In the genomic region with DNA sequence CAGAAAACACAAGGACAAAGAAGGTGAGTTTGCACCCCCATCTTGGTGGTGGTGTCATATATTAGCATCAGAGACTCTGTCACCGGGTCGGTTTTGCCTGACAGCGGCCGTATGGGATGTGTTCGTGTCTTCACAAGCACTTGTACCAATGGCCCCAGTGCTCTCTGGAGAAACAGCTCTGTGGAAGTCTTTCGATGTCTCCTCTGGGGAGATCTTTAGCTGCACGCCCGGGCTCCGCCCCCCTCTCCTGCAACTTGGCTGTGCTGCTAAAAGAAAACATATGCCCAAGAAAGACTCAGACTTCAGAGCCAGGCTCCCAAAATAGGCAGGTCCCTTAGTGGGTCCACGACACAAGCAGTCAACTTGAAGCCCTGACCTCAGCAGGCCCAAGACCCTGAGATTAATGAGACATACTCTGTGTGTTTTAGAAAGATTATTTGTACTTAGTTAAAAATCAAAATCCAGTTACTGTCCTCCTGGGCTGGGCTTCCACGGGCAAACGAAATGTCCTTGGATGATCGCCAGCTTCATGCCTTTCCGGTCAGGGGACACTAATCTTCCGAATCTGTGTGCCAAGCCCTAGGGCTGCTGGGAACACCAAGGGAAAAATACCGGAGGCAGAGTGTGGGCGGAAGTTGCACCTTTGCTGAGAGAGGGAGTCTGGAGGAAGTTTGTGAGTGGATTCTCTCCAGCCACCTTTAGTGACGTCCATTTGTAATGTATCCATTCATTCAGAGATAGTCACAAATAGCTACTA, we compare ENCODE assay signal across 8 mouse cellular contexts. TPM values are rescaled to one million over a fixed set of nuclear protein-coding genes. Genes with fewer than 3 reads are reported as not detected.
DNase-seq lines count a peak whose midpoint lies in the region; ATAC-seq lines count a peak whose summit lies in the region.

No protein-coding gene starts in this region.

- DNase-seq in left cerebral cortex, adult 18-20 months (ENCODE audit: low spot score in 2 of 2) = peak; percentile 47 to 57
- DNase-seq in left cerebral cortex, adult 11 months (ENCODE audit: low spot score) = no peak
- DNase-seq in cerebellum, adult 9-10 months = peak; percentile 76
- peak; percentile 52 to 78 for DNase-seq in gastrocnemius, postnatal 36 days
- DNase-seq in skeletal muscle tissue, adult 2 months (ENCODE audit: low read depth, low spot score) = peak; percentile 89

- no peak for ATAC-seq in hindbrain, embryonic 16.5 days
- ATAC-seq in limb, embryonic 13.5 days (ENCODE audit: low FRiP score, low read depth) = no peak
- no peak for ATAC-seq in activated CD4-positive, CD25-positive, alpha-beta regulatory T cell, adult 4 months

- H3K27ac ChIP-seq in hindbrain, embryonic 16.5 days (ENCODE audit: low read depth, low read length) = 0 out of 2 replicates have a peak overlapping the region, but pooled peaks have one; percentile 40
- peak overlapping the region; percentile 79 for H3K27ac ChIP-seq in limb, embryonic 13.5 days

- no peak overlapping the region for H3K9ac ChIP-seq in hindbrain, embryonic 16.5 days (ENCODE audit: low read depth, low read length)
- H3K9ac ChIP-seq in limb, embryonic 13.5 days = peak overlapping the region; percentile 25; the same call in 1 of the 2 replicates

- WGBS in hindbrain, embryonic 16.5 days = 52% methylated on average over 18 of the region's 18 CpGs
- WGBS in limb, embryonic 13.5 days = 23% methylated on average over 18 of the region's 18 CpGs

- no peaks in the 10 kb centered on the region for H3K27me3 ChIP-seq in hindbrain, embryonic 16.5 days (replicated peaks; ENCODE audit: control insufficient read depth, insufficient read depth, low read length)
- H3K27me3 ChIP-seq in limb, embryonic 13.5 days = no peaks in the 10 kb centered on the region

- intact Hi-C loops in gastrocnemius, postnatal 36 days (cut with DNase I) = loop anchor here (5.0 kb wide), 1 partner anchor 52 kb away; no protein-coding TSS in a partner anchor

- no peak overlapping the region for H3K4me2 ChIP-seq in hindbrain, embryonic 16.5 days (ENCODE audit: low read length)
- H3K4me2 ChIP-seq in limb, embryonic 13.5 days (replicated peaks) = peak overlapping the region; percentile 31

- H3K9me3 ChIP-seq in hindbrain, embryonic 16.5 days (ENCODE audit: control insufficient read depth, low read length) = no peaks in the 10 kb centered on the region
- H3K9me3 ChIP-seq in limb, embryonic 13.5 days = no peaks in the 10 kb centered on the region

- H3K4me3 ChIP-seq in hindbrain, embryonic 16.5 days (ENCODE audit: low read length) = no peak overlapping the region
- no peak overlapping the region for H3K4me3 ChIP-seq in limb, embryonic 13.5 days

- H3K36me3 ChIP-seq in hindbrain, embryonic 16.5 days (ENCODE audit: control insufficient read depth, insufficient read depth, low read length) = no peaks in the 10 kb centered on the region
- H3K36me3 ChIP-seq in limb, embryonic 13.5 days = no peaks in the 10 kb centered on the region

- H3K4me1 ChIP-seq in hindbrain, embryonic 16.5 days (ENCODE audit: control insufficient read depth, insufficient read depth, low read depth, low read length) = peaks cover 24% of the 10 kb centered on the region
- H3K4me1 ChIP-seq in limb, embryonic 13.5 days = peaks cover 45% of the 10 kb centered on the region

RNA-seq across cellular contexts. Expression of gene Pdcd4, which starts 41.7 kb away (rescaled TPM):
- total RNA-seq in left cerebral cortex, adult 18-20 months (2021) = 100 to 1,000 TPM; 103 to 115 TPM
- total RNA-seq in gastrocnemius, postnatal 36 days (2021) = 10 to 100 TPM; 13.6 to 15.8 TPM
- polyA plus RNA-seq in hindbrain, embryonic 16.5 days (2015; fragmentation: Nextera tagmentation; extraction: Ambion mirVana) = 54.8 and 63.2 TPM in 2 replicates
- polyA plus RNA-seq in limb, embryonic 13.5 days (2015; fragmentation: Nextera tagmentation; extraction: Ambion mirVana) = 119 and 120 TPM in 2 replicates
- 100 to 1,000 TPM; 479 to 707 TPM for polyA plus RNA-seq in activated CD4-positive, CD25-positive, alpha-beta regulatory T cell, adult 4 months (2017; shearing (Covaris generic))
